Mouse (Mus musculus) myocyte (in vitro differentiated cells): ENCODE measurements around the gene Tcf7l1.

Experiments used
- MAX ChIP-seq: IDR thresholded peaks from one replicate; pipeline ENCODE4 v1.6.1; 2011; ENCODE audit warnings: low read depth, mild to moderate bottlenecking, control low read depth
- TCF3 ChIP-seq: IDR thresholded peaks from one replicate; pipeline ENCODE4 v1.6.1; 2011; ENCODE audit warnings: low read depth, control low read depth; ENCODE audit not compliant: insufficient read length

DNA sequence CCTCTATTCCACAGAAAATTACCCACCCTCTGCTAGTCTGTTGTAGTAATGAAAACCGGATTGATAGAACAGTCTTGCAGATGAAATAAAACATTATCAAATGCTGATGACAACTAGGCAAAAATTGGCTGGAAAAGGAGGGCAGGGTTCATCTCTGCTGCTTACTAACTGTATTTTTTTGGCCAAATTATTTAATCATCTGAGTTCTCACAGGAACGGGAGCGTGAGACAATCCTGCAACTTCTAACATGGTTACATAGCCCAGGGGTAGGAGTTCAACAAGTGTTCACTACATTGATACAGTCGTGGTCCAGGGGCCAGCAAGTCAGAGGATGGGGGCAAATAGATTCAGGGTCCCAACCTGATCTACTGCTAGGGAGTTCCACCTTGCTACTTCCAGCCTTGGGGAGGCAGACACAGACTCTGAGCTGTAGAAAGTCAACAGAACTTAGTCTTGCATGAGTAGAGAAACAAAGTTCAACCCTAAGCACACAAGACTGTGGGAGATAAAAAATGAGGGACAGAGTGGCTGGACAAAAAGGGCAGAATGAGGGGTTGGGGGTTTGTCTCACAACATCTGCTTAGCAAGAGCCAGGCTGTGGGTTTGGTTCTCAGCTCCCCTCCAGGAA is 205.7 kb downstream of the Tcf7l1 start:
- TF ChIP-seq MAX (no peak), TCF3 (no peak)
